Mouse (Mus musculus) heart, embryonic 11.5 days (tissue): ENCODE data around the gene Slc15a1. TPM values are rescaled to one million over a fixed set of nuclear protein-coding genes. Genes with fewer than 3 reads are reported as not detected.
A peak's percentile ranks its signal among the peaks of the same experiment; 100 is the strongest.

Experiments
- ATAC-seq: fragments of 200-750 bp; cut with Nextera tagmentation; replicated peaks from 2 replicates; pipeline ENCODE4 v1.8.0; 2017; ENCODE audit warnings: moderate library complexity; ENCODE audit not compliant: insufficient number of reproducible peaks, low FRiP score, low TSS enrichment
- H3K27ac ChIP-seq: fragments of 300-500 bp; sonication (generic); 2 replicates; pipeline ENCODE4 v1.5.1; 2014; ENCODE audit warnings: mild to moderate bottlenecking, low read depth, low read length
- H3K27me3 ChIP-seq: fragments of 300-500 bp; sonication (generic); 2 replicates; pipeline ENCODE4 v1.6.1; 2014; ENCODE audit warnings: mild to moderate bottlenecking, low read length, mixed read lengths; ENCODE audit not compliant: control insufficient read depth, insufficient read depth
- H3K36me3 ChIP-seq: fragments of 300-500 bp; sonication (generic); 2 replicates; pipeline ENCODE4 v1.6.1; 2014; ENCODE audit warnings: mild to moderate bottlenecking, low read length, moderate library complexity, mixed read lengths; ENCODE audit not compliant: control insufficient read depth, insufficient read depth
- H3K4me1 ChIP-seq: fragments of 300-500 bp; sonication (generic); 2 replicates; pipeline ENCODE4 v1.6.1; 2014; ENCODE audit warnings: low read length; ENCODE audit not compliant: control insufficient read depth, insufficient read depth
- H3K4me2 ChIP-seq: fragments of 300-500 bp; sonication (generic); 2 replicates; pipeline ENCODE4 v1.6.1; 2014; ENCODE audit warnings: mild to moderate bottlenecking, moderate library complexity
- H3K4me3 ChIP-seq: fragments of 300-500 bp; sonication (generic); 2 replicates; pipeline ENCODE4 v1.5.1; 2014; ENCODE audit warnings: low read depth, low read length
- H3K9ac ChIP-seq: fragments of 300-500 bp; sonication (generic); 2 replicates; pipeline ENCODE4 v1.6.1; 2014; ENCODE audit warnings: mild to moderate bottlenecking, low read depth, low read length, moderate library complexity
- H3K9me3 ChIP-seq: fragments of 300-500 bp; sonication (generic); replicated peaks from 2 replicates; pipeline ENCODE4 v1.6.1; 2016; ENCODE audit warnings: low read length; ENCODE audit not compliant: control insufficient read depth
- WGBS: fragments of 180-500 bp; shearing (Covaris S2); extraction: QIAGEN DNeasy Blood & Tissue Kit; methylation state at CpG from one replicate; pipeline ENCODE4 v1.1.7; 2014; ENCODE audit not compliant: insufficient replicate concordance; 5-methylcytosine and 5-hydroxymethylcytosine counted together
- polyA plus RNA-seq: library from polyadenylated mRNA; unstranded; fragments of >200 nt; fragmentation: Nextera tagmentation; extraction: Ambion mirVana; gene quantifications from 2 replicates; pipeline ENCODE4 v1.2.1, GENCODE M21; 2014

Slc15a1 gene
- not detected in 2 replicates for polyA plus RNA-seq

- no peak for ATAC-seq
- Histone ChIP-seq H3K27ac (no peak within 1 kb of the TSS), H3K36me3 (no peaks in the 10 kb centered on the region), H3K4me1 (peaks cover 4% of the 10 kb centered on the region; the same call in 1 of the 2 replicates), H3K27me3 (peaks cover 36% of the 10 kb centered on the region), H3K4me2 (peak within 1 kb of the TSS; percentile 63), H3K4me3 (peak within 1 kb of the TSS; percentile 35), H3K9me3 (no peaks in the 10 kb centered on the region), H3K9ac (no peak within 1 kb of the TSS)
- WGBS: 13% methylated on average over 33 of the region's 33 CpGs
Observed at GRCm38 (mm10) chr14:121504781-121505484, at the start of gene Slc15a1. Gene Slc15a1, minus strand, starts transcription at chr14:121505252.

GRCm38 (mm10) chr14:121553785-121554184, 48.7 kb upstream of the Slc15a1 start:
- Histone ChIP-seq H3K27ac (no peak overlapping the region), H3K4me2 (no peak overlapping the region), H3K4me3 (no peak overlapping the region), H3K27me3 (no peaks in the 10 kb centered on the region), H3K36me3 (no peaks in the 10 kb centered on the region; the same call in 1 of the 2 replicates), H3K4me1 (no peaks in the 10 kb centered on the region), H3K9ac (no peak overlapping the region), H3K9me3 (no peaks in the 10 kb centered on the region)
- ATAC-seq: no peak

GRCm38 (mm10) chr14:121552586-121552985, 47.5 kb upstream of the Slc15a1 start:
- H3K4me2 ChIP-seq: no peak overlapping the region
- H3K27ac ChIP-seq: no peak overlapping the region
- ATAC-seq: no peak
- H3K4me1 ChIP-seq: no peaks in the 10 kb centered on the region
- no peaks in the 10 kb centered on the region; the same call in 1 of the 2 replicates for H3K36me3 ChIP-seq
- WGBS: 77% methylated on average over 5 of the region's 5 CpGs
- no peaks in the 10 kb centered on the region for H3K27me3 ChIP-seq
- H3K9ac ChIP-seq: no peak overlapping the region
- H3K4me3 ChIP-seq: no peak overlapping the region
- H3K9me3 ChIP-seq: no peaks in the 10 kb centered on the region

GRCm38 (mm10) chr14:121549834-121550233, 44.8 kb upstream of the Slc15a1 start:
- Histone ChIP-seq H3K4me3 (no peak overlapping the region), H3K9ac (no peak overlapping the region), H3K4me2 (no peak overlapping the region), H3K27ac (no peak overlapping the region), H3K4me1 (no peaks in the 10 kb centered on the region), H3K27me3 (no peaks in the 10 kb centered on the region), H3K9me3 (no peaks in the 10 kb centered on the region), H3K36me3 (no peaks in the 10 kb centered on the region; the same call in 1 of the 2 replicates)
- ATAC-seq: no peak
- 79% methylated on average over 6 of the region's 6 CpGs for WGBS

GRCm38 (mm10) chr14:121547745-121548144, 42.7 kb upstream of the Slc15a1 start:
- Histone ChIP-seq H3K36me3 (no peaks in the 10 kb centered on the region), H3K9me3 (no peaks in the 10 kb centered on the region), H3K9ac (no peak overlapping the region), H3K27ac (no peak overlapping the region), H3K27me3 (no peaks in the 10 kb centered on the region), H3K4me1 (no peaks in the 10 kb centered on the region), H3K4me3 (no peak overlapping the region), H3K4me2 (no peak overlapping the region)
- 60% methylated on average over 7 of the region's 7 CpGs for WGBS
- no peak for ATAC-seq

GRCm38 (mm10) chr14:121546621-121547020, 41.6 kb upstream of the Slc15a1 start:
- Histone ChIP-seq H3K4me2 (no peak overlapping the region), H3K27ac (no peak overlapping the region), H3K36me3 (no peaks in the 10 kb centered on the region), H3K9ac (no peak overlapping the region), H3K9me3 (no peaks in the 10 kb centered on the region), H3K4me3 (no peak overlapping the region), H3K27me3 (no peaks in the 10 kb centered on the region), H3K4me1 (no peaks in the 10 kb centered on the region)
- WGBS: 88% methylated on average over 5 of the region's 5 CpGs
- ATAC-seq: no peak

- Histone ChIP-seq H3K27ac (no peak overlapping the region), H3K9me3 (no peaks in the 10 kb centered on the region), H3K27me3 (no peaks in the 10 kb centered on the region), H3K4me1 (no peaks in the 10 kb centered on the region), H3K4me3 (no peak overlapping the region), H3K9ac (no peak overlapping the region), H3K4me2 (no peak overlapping the region), H3K36me3 (no peaks in the 10 kb centered on the region)
- WGBS: 85% methylated on average over 14 of the region's 14 CpGs
- no peak for ATAC-seq
Observed at GRCm38 (mm10) chr14:121545551-121546331, 40.7 kb upstream of the Slc15a1 start.

GRCm38 (mm10) chr14:121541262-121541661, 36.2 kb upstream of the Slc15a1 start:
- H3K4me3 ChIP-seq: no peak overlapping the region
- H3K4me1 ChIP-seq: no peaks in the 10 kb centered on the region
- ATAC-seq: no peak
- no peaks in the 10 kb centered on the region for H3K9me3 ChIP-seq
- H3K36me3 ChIP-seq: no peaks in the 10 kb centered on the region
- no peak overlapping the region for H3K4me2 ChIP-seq
- 68% methylated on average over 7 of the region's 7 CpGs for WGBS
- no peaks in the 10 kb centered on the region for H3K27me3 ChIP-seq
- no peak overlapping the region for H3K9ac ChIP-seq
- H3K27ac ChIP-seq: no peak overlapping the region
